Mouse (Mus musculus): ENCODE measurements around the gene Gm20736.
"Not testable (repeated sequence)": the region's sequence is repeated elsewhere in the genome, so short reads cannot be mapped to it uniquely, and the experiment has no call there.

The Gm20736 gene

DNA sequence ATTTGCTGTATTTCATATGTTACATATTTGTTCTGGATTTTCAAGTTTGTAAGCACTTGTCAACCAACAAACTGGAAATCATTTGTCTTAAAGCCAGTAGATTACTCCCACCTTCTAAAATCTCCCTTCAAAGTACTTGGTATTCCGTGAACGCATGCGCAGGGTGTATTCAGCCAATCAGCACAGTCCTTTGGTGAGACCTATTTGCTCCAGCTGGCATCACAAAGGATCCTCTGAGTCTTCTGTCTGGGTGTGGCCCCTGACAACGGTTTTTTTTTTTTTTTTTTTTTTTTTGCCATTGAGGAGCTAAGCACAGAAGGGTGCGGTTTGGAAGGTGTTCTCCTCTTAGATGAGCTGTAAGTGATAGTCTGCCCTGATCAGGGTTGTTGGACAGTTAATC, at the start of gene Gm20736:
Gene Gm20736, plus strand, starts transcription at position 301 of the 400 bp plus-strand sequence.
- DNase-seq (ENCODE audit: low read depth, low spot score), result not testable (repeated sequence)

All from R1 (cell line).